Mouse (Mus musculus): Measurements from ENCODE around the gene Hsd3b4. TPM values are rescaled to one million over a fixed set of nuclear protein-coding genes. Genes with fewer than 3 reads are reported as not detected.
"Not testable (repeated sequence)": the region's sequence is repeated elsewhere in the genome, so short reads cannot be mapped to it uniquely, and the experiment has no call there.

Gene Hsd3b4
- polyA plus RNA-seq (2012; fragmentation: generic; extraction: Trizol) = not detected

DNA sequence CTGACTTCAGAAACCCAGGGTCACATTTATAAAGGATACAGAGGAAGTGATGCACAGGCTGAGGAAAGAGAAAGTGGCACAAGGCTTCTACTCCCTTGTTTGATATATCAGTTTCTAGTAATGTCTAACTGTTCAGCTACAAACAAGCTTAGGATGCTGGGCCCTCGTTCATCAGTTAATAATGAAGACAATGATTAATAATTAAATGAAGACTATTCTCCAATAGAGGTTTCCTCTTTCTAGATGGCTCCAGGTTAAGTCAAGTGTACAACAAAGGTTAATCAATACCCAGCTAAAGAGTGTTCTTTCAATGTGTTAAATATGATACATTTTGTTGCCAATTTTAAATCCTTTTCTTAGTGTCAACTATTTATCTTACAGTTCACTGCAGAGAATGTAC lies at the start of gene Hsd3b4:
Hsd3b4 (minus strand) TSS at position 101 of the 400 bp plus-strand sequence.
- not testable (repeated sequence) for H3K27me3 ChIP-seq (ENCODE audit: control insufficient read depth, insufficient read depth, insufficient read length); H3K36me3 ChIP-seq (ENCODE audit: control insufficient read depth, insufficient read depth); H3K4me2 ChIP-seq (ENCODE audit: low read depth)

DNA sequence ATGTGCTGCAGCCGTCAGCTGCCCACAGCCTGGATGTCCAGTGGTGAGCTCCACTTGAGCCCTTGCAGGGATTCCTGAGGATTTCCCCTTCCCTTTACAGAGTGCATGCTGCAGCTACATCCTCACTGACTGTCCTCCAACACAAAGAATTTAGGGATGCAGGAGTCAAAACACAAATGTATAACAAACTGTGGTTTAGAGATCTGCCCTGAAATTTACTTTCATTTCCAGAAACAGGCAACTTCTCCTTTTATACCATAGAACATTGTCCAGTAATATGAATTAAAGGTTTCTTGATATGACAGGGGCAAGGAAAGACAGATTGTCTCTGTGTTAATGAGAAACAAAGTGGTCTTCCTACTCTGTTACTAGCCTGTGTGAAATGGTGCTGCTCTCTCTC lies 40.5 kb upstream of the Hsd3b4 start:
- not testable (repeated sequence) for H3K27me3 ChIP-seq (ENCODE audit: control insufficient read depth, insufficient read depth, insufficient read length); H3ac ChIP-seq (ENCODE audit: control insufficient read depth, insufficient read length); H3K4me2 ChIP-seq (ENCODE audit: low read depth); H3K36me3 ChIP-seq (ENCODE audit: control insufficient read depth, insufficient read depth); H3K79me2 ChIP-seq (ENCODE audit: control insufficient read depth, insufficient read depth); H3K4me3 ChIP-seq

More for the DNA sequence above, at the start of gene Hsd3b4:
- not testable (repeated sequence) for H3K4me3 ChIP-seq; H3K79me2 ChIP-seq (ENCODE audit: control insufficient read depth, insufficient read depth); H3ac ChIP-seq (ENCODE audit: control insufficient read depth, insufficient read length)

DNA sequence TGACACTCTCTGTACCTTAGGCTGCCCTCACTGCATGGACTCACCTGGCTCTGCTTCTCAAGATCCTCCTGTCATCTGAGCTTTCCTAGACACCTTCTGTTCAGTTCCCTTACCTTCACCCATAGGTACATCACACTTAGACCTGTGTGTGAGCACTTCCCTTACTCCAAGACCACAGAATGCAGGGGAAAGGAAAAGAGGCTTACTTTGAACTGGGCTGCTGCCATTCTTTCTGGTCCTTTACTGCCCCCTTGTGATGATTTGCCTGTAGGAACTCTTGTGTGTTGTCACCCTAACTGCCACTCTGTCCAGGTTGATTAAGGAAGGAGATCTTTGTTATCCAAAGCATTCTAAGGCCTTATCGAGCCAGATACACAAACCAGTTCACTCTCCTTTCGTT lies 39.9 kb upstream of the Hsd3b4 start:
- not testable (repeated sequence) for H3K36me3 ChIP-seq (ENCODE audit: control insufficient read depth, insufficient read depth); H3ac ChIP-seq (ENCODE audit: control insufficient read depth, insufficient read length); H3K27me3 ChIP-seq (ENCODE audit: control insufficient read depth, insufficient read depth, insufficient read length); H3K79me2 ChIP-seq (ENCODE audit: control insufficient read depth, insufficient read depth); H3K4me2 ChIP-seq (ENCODE audit: low read depth); H3K4me3 ChIP-seq

DNA sequence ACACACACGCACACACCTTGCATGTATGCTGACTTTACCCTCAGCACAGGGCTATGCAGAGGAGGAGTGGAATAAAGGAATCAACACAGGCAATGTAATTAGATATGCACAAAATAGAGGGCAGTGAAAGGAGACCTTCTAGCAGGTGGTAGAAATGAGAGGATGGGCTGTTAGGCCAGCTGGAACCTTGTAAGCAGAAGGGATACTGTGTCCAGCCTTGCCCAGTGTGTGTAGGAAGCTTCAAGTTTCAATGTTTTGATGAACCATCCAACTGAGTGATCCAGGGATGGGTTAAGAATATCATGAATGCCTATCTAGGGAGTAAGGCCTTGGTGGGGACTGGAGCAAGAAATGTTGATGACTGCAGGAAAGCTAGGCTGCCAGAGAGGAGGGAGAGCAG lies 38.2 kb upstream of the Hsd3b4 start:
- not testable (repeated sequence) for H3K36me3 ChIP-seq (ENCODE audit: control insufficient read depth, insufficient read depth); H3K27me3 ChIP-seq (ENCODE audit: control insufficient read depth, insufficient read depth, insufficient read length); H3K4me2 ChIP-seq (ENCODE audit: low read depth); H3ac ChIP-seq (ENCODE audit: control insufficient read depth, insufficient read length); H3K4me3 ChIP-seq; H3K79me2 ChIP-seq (ENCODE audit: control insufficient read depth, insufficient read depth)

DNA sequence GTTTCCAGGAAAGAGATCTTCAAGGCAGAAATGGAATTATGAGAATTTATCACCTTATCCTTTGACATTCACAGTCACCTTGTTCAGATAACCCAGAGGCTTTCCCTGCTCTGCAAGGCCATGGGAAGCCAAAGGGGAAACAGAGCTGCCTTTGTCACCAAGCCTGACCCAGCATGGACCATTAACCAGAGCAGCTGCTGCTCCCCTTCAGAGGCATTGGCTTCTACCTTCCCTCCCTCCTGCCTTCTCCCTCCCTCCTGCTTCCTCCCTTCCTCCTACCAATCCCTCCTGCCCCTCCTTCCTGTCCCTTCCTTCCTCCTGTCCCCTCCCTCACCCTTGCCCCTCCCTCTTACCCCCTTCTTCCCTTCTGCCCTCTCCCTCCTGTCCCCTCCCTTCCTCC lies 37.3 kb upstream of the Hsd3b4 start:
- not testable (repeated sequence) for H3K36me3 ChIP-seq (ENCODE audit: control insufficient read depth, insufficient read depth); H3K4me2 ChIP-seq (ENCODE audit: low read depth); H3K4me3 ChIP-seq; H3K79me2 ChIP-seq (ENCODE audit: control insufficient read depth, insufficient read depth); H3K27me3 ChIP-seq (ENCODE audit: control insufficient read depth, insufficient read depth, insufficient read length); H3ac ChIP-seq (ENCODE audit: control insufficient read depth, insufficient read length)

DNA sequence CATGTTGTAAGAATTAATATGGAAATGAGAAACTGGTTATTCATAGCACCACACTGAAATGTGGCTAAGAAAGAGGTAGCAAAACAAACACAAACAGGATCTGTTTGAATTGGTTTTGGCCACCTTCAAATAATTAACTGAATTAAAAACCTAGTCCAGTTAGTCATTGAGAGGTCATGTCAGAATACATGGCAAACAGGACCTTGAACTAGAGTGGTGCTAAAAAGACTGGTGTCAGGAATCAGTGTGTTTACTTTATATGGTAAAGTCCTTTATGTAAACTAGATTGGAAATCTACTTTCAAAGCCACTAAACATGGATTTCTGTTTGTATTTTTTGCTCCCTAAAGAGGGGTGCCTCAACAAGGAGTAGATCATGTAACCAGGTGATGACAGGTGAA lies 14.7 kb upstream of the Hsd3b4 start:
- not testable (repeated sequence) for H3K4me3 ChIP-seq; H3ac ChIP-seq (ENCODE audit: control insufficient read depth, insufficient read length); H3K36me3 ChIP-seq (ENCODE audit: control insufficient read depth, insufficient read depth); H3K4me2 ChIP-seq (ENCODE audit: low read depth); H3K27me3 ChIP-seq (ENCODE audit: control insufficient read depth, insufficient read depth, insufficient read length); H3K79me2 ChIP-seq (ENCODE audit: control insufficient read depth, insufficient read depth)

DNA sequence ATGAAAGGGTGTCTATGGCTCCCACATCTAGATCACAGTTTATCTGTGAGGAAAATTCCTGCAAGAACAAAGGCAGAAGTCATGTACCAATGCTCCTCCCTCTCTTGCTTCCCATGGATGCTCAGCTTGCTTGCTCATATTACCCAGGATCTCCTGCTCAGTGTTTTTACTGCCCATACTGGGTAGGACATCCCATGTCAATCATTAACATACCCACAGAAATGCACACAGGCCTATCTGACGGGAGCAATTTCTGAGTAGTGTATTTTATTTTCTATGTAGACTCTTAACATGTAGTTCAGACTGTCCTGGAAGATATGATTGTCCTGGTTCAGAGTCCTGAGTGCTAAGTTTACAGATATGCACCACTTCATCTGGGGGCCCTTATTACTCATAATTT lies 14.2 kb upstream of the Hsd3b4 start:
- H3K27me3 ChIP-seq (ENCODE audit: control insufficient read depth, insufficient read depth, insufficient read length); H3K36me3 ChIP-seq (ENCODE audit: control insufficient read depth, insufficient read depth); H3K4me2 ChIP-seq (ENCODE audit: low read depth); H3K79me2 ChIP-seq (ENCODE audit: control insufficient read depth, insufficient read depth); H3ac ChIP-seq (ENCODE audit: control insufficient read depth, insufficient read length); H3K4me3 ChIP-seq: not testable (repeated sequence)

DNA sequence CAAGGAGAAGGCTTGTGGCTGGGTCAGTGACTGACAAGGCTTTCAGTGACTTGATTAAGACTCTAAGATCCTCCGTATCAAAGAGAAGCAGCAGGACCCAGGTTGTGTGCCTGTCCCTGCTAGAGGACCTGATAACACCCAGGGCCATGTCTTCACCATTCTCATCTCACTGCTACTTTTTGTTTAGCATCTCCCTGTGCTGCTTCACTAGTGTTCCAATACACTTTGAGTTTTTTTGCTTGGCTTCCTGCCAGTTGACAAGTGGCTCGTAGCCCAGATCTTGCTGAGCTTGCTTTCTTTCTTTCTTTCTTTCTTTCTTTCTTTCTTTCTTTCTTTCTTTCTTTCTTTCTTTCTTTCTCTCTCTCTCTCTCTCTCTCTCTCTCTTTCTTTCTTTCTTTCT lies 12.5 kb upstream of the Hsd3b4 start:
- not testable (repeated sequence) for H3K36me3 ChIP-seq (ENCODE audit: control insufficient read depth, insufficient read depth); H3K79me2 ChIP-seq (ENCODE audit: control insufficient read depth, insufficient read depth); H3K27me3 ChIP-seq (ENCODE audit: control insufficient read depth, insufficient read depth, insufficient read length); H3K4me2 ChIP-seq (ENCODE audit: low read depth); H3K4me3 ChIP-seq; H3ac ChIP-seq (ENCODE audit: control insufficient read depth, insufficient read length)

DNA sequence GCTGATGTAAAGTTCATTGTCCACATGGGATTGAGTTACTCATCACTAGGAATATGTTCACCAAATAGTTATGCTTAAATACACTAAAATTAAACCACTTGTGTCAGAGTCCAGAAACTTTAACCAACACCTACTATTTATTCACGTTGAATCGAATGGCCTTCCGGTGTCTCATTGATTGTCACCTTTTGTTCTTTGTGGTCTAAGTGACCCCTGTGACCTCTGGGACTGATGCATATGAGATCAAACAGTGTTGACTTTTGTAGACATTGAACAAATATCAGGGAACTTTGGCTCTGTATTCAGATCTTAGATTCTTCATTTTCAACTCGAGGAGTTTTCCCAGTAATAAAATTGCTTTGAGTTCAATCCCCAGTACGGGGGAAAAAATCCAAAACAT lies 3.1 kb downstream of the Hsd3b4 start:
- H3K79me2 ChIP-seq (ENCODE audit: control insufficient read depth, insufficient read depth); H3K4me2 ChIP-seq (ENCODE audit: low read depth); H3K4me3 ChIP-seq; H3K27me3 ChIP-seq (ENCODE audit: control insufficient read depth, insufficient read depth, insufficient read length); H3K36me3 ChIP-seq (ENCODE audit: control insufficient read depth, insufficient read depth); H3ac ChIP-seq (ENCODE audit: control insufficient read depth, insufficient read length): not testable (repeated sequence)

DNA sequence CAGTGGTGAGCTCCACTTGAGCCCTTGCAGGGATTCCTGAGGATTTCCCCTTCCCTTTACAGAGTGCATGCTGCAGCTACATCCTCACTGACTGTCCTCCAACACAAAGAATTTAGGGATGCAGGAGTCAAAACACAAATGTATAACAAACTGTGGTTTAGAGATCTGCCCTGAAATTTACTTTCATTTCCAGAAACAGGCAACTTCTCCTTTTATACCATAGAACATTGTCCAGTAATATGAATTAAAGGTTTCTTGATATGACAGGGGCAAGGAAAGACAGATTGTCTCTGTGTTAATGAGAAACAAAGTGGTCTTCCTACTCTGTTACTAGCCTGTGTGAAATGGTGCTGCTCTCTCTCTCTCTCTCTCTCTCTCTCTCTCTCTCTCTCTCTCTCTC lies 12.9 kb downstream of the Hsd3b4 start:
- H3K79me2 ChIP-seq (ENCODE audit: control insufficient read depth, insufficient read depth); H3K36me3 ChIP-seq (ENCODE audit: control insufficient read depth, insufficient read depth); H3ac ChIP-seq (ENCODE audit: control insufficient read depth, insufficient read length); H3K4me3 ChIP-seq; H3K27me3 ChIP-seq (ENCODE audit: control insufficient read depth, insufficient read depth, insufficient read length); H3K4me2 ChIP-seq (ENCODE audit: low read depth): not testable (repeated sequence)

DNA sequence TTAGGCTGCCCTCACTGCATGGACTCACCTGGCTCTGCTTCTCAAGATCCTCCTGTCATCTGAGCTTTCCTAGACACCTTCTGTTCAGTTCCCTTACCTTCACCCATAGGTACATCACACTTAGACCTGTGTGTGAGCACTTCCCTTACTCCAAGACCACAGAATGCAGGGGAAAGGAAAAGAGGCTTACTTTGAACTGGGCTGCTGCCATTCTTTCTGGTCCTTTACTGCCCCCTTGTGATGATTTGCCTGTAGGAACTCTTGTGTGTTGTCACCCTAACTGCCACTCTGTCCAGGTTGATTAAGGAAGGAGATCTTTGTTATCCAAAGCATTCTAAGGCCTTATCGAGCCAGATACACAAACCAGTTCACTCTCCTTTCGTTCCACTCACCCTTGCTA lies 13.6 kb downstream of the Hsd3b4 start:
- H3K4me2 ChIP-seq (ENCODE audit: low read depth); H3K36me3 ChIP-seq (ENCODE audit: control insufficient read depth, insufficient read depth); H3K27me3 ChIP-seq (ENCODE audit: control insufficient read depth, insufficient read depth, insufficient read length); H3ac ChIP-seq (ENCODE audit: control insufficient read depth, insufficient read length); H3K4me3 ChIP-seq; H3K79me2 ChIP-seq (ENCODE audit: control insufficient read depth, insufficient read depth): not testable (repeated sequence)

DNA sequence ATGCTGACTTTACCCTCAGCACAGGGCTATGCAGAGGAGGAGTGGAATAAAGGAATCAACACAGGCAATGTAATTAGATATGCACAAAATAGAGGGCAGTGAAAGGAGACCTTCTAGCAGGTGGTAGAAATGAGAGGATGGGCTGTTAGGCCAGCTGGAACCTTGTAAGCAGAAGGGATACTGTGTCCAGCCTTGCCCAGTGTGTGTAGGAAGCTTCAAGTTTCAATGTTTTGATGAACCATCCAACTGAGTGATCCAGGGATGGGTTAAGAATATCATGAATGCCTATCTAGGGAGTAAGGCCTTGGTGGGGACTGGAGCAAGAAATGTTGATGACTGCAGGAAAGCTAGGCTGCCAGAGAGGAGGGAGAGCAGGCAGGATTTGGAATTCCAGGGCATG lies 15.3 kb downstream of the Hsd3b4 start:
- H3ac ChIP-seq (ENCODE audit: control insufficient read depth, insufficient read length); H3K27me3 ChIP-seq (ENCODE audit: control insufficient read depth, insufficient read depth, insufficient read length); H3K36me3 ChIP-seq (ENCODE audit: control insufficient read depth, insufficient read depth); H3K4me3 ChIP-seq; H3K4me2 ChIP-seq (ENCODE audit: low read depth); H3K79me2 ChIP-seq (ENCODE audit: control insufficient read depth, insufficient read depth): not testable (repeated sequence)

DNA sequence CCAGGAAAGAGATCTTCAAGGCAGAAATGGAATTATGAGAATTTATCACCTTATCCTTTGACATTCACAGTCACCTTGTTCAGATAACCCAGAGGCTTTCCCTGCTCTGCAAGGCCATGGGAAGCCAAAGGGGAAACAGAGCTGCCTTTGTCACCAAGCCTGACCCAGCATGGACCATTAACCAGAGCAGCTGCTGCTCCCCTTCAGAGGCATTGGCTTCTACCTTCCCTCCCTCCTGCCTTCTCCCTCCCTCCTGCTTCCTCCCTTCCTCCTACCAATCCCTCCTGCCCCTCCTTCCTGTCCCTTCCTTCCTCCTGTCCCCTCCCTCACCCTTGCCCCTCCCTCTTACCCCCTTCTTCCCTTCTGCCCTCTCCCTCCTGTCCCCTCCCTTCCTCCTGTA lies 16.1 kb downstream of the Hsd3b4 start:
- H3ac ChIP-seq (ENCODE audit: control insufficient read depth, insufficient read length); H3K4me2 ChIP-seq (ENCODE audit: low read depth); H3K4me3 ChIP-seq; H3K27me3 ChIP-seq (ENCODE audit: control insufficient read depth, insufficient read depth, insufficient read length); H3K36me3 ChIP-seq (ENCODE audit: control insufficient read depth, insufficient read depth); H3K79me2 ChIP-seq (ENCODE audit: control insufficient read depth, insufficient read depth): not testable (repeated sequence)

DNA sequence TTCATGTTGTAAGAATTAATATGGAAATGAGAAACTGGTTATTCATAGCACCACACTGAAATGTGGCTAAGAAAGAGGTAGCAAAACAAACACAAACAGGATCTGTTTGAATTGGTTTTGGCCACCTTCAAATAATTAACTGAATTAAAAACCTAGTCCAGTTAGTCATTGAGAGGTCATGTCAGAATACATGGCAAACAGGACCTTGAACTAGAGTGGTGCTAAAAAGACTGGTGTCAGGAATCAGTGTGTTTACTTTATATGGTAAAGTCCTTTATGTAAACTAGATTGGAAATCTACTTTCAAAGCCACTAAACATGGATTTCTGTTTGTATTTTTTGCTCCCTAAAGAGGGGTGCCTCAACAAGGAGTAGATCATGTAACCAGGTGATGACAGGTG lies 38.8 kb downstream of the Hsd3b4 start:
- H3K79me2 ChIP-seq (ENCODE audit: control insufficient read depth, insufficient read depth); H3ac ChIP-seq (ENCODE audit: control insufficient read depth, insufficient read length); H3K4me3 ChIP-seq: not testable (repeated sequence)

More for the DNA sequence above, 38.8 kb downstream of the Hsd3b4 start:
- not testable (repeated sequence) for H3K36me3 ChIP-seq (ENCODE audit: control insufficient read depth, insufficient read depth); H3K4me2 ChIP-seq (ENCODE audit: low read depth); H3K27me3 ChIP-seq (ENCODE audit: control insufficient read depth, insufficient read depth, insufficient read length)
